Mouse (Mus musculus) splenic B cell, adult 2 months (primary cell): Measurements from ENCODE around the gene Rpl5.

Experiments used
- DNase-seq: peaks from one replicate; pipeline ENCODE4 v3.0.0-alpha.2; 2011; ENCODE audit warnings: low read depth, low spot score
- H3K27me3 ChIP-seq: 2 replicates; pipeline ENCODE4 v1.6.1; 2012; ENCODE audit warnings: mild to moderate bottlenecking, low read length, moderate library complexity, mixed read lengths; ENCODE audit not compliant: control insufficient read depth, poor library complexity, insufficient read depth, severe bottlenecking
- H3K36me3 ChIP-seq: 2 replicates; pipeline ENCODE4 v1.6.1; 2012; ENCODE audit warnings: mild to moderate bottlenecking, low read length, moderate library complexity, mixed read lengths; ENCODE audit not compliant: control insufficient read depth, poor library complexity, insufficient read depth, severe bottlenecking

Rpl5 gene

DNA sequence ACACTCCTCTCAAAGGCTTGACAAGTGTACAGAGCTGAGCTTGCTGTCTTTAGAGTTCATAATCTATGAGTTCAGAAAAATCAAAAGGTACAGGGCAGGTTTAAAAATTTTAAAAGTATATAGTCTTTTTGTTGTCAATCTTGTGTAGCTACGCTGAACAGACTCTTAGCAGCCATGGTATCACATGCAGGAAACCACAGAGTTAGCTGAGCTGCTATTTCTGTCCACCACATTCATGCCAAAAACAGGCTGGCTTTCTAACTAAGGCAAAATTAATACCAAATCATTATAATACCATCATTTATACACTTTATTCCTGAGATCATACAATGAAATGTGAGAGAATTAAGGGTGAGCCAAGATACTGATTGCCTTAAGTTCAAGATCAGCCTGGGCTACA, 46.2 kb downstream of the Rpl5 start:
- DNase-seq: peak; percentile 56
- Histone ChIP-seq H3K36me3 (no peaks in the 10 kb centered on the region), H3K27me3 (no peaks in the 10 kb centered on the region)

DNA sequence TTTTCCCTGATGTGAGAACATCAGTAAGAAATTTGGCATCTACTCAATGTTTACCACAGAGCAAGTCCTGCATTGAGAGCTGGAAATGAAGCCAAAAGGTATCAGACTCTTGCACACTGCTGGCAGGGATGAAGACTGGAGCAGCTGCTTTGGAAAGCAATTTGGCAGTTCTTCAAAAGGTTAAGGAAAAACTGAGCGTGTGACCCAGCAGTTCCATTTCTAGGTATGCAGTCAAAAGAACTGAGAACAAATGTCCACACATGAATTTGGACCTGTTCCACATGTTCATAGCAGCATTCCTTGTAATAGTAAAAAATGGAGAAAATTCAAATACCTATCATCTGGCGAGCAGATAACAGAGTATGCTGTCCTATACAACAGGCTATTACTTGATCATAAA, 47.2 kb downstream of the Rpl5 start:
- 0 out of 2 replicates have a peak, but pooled peaks cover under 1% of the 10 kb centered on the region for H3K36me3 ChIP-seq
- DNase-seq: no peak
- no peaks in the 10 kb centered on the region for H3K27me3 ChIP-seq

DNA sequence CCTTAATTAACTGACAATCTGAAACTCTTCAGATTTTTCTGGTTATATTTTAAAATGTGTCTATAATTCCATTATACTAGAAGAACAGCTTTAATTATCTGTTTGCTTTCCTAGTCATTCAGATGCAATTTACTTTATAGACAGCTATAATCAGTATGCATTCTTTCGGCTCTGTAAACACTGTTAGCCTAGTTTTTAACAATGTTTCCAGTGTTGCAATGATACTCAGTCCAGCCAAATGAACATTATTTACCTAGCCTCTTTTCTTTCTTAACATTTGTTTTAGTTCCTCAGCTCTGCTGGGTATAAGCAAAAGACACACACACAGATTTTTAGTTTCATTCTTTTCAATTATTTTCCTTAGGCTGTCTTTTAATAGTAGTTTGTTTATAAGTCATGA, 48.6 kb downstream of the Rpl5 start:
- DNase-seq: no peak
- H3K27me3 ChIP-seq: no peaks in the 10 kb centered on the region

DNA sequence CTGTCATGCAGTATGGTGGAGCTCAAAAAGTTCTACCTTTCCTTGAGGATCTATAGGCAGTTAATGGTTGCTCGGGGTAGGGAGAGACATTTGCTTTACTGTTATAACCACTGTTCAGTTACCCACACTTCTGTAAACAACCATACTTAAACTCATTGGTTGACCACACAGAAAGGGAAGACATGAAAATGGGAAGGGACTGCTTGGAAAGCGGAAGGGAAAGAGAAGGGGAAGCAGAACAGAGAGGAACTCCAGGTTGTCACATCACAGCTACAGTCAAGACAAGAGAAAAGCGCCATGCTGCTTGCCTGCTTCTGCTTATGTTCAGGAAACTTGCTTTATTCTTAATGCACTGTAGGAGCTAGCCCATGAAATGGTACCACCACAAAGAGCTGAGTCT, 49.3 kb downstream of the Rpl5 start:
- H3K27me3 ChIP-seq: no peaks in the 10 kb centered on the region
- 0 out of 2 replicates have a peak, but pooled peaks cover 2% of the 10 kb centered on the region for H3K36me3 ChIP-seq
- DNase-seq: peak; percentile 49

More for the DNA sequence above, 48.6 kb downstream of the Rpl5 start:
- H3K36me3 ChIP-seq: 0 out of 2 replicates have a peak, but pooled peaks cover 2% of the 10 kb centered on the region

DNA sequence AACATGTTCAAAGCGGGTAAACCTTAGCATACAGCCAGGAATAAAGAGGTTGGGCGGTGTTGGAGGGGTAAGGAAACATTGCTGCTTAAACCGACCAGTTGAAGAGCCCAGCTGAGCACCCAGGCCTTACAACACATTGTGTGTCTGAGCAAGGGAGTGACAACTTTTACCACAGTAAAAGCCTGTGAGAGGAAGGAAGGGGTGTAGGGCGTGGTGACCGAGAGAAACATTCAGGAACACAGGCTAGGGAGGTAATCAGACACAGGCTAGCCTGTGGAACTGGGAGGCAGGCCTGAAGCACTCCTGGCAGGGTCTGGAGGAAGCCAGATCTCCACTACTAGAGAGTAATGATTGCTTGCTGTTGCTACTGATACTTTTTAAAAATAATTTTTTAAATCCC, 50.3 kb downstream of the Rpl5 start:
- H3K36me3 ChIP-seq: 0 out of 2 replicates have a peak, but pooled peaks cover 2% of the 10 kb centered on the region
- DNase-seq: no peak
- H3K27me3 ChIP-seq: no peaks in the 10 kb centered on the region
